Mouse (Mus musculus) naive thymus-derived CD4-positive, alpha-beta T cell, adult 2 months (primary cell): ENCODE data around the gene Tmem19.

ENCODE experiments used
- DNase-seq: peaks from one replicate; pipeline ENCODE4 v3.0.0-alpha.2; 2011; ENCODE audit warnings: low read depth

The Tmem19 gene

GRCm38 (mm10) chr10:115361840-115362622, at the start of gene Tmem19:
TSS of gene Tmem19 (minus strand) at chr10:115362501.
- peak; percentile 97 for DNase-seq

GRCm38 (mm10) chr10:115406393-115406792, 44.1 kb upstream of the Tmem19 start:
- DNase-seq, result peak; percentile 72

DNA sequence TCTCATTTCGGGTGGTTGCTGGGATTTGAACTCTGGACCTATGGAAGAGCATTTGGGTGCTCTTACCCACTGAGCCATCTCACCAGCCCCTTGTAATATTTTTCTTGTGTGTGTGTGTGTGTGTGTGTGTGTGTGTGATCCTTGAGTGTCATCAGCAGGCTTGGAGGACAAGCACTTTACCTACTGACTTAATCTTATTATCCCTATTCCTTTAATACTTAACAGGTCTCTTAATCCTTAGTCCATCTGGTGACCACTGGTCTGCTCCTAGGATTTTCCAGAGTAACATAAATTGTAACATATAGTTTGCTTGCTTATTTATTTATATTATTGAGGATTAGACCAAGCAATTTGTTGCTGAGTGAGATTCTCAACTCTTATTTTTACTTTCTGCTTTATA, 29.6 kb upstream of the Tmem19 start:
- no peak for DNase-seq

DNA sequence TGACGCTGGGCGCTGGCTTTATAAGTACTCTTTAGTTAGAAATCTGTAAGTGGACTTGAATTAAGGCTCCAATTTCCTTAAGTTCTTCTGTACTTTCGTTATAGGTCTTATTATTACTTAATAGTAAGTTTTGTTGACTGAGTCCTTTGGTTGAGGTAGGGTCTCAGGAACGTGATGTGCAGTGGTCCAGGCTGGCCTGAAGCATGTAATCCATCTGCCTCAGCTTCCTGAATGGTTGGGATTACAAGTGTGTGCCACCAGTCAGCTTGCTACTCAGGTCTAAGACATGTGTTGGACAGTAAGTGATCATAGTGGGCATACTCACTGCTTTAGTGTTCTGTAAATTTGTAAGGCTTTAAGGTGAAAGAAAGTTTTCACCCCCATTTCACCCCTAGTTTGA, 28.8 kb upstream of the Tmem19 start:
- DNase-seq, result no peak

- DNase-seq, result no peak
Observed at GRCm38 (mm10) chr10:115387891-115388290, 25.6 kb upstream of the Tmem19 start.

DNA sequence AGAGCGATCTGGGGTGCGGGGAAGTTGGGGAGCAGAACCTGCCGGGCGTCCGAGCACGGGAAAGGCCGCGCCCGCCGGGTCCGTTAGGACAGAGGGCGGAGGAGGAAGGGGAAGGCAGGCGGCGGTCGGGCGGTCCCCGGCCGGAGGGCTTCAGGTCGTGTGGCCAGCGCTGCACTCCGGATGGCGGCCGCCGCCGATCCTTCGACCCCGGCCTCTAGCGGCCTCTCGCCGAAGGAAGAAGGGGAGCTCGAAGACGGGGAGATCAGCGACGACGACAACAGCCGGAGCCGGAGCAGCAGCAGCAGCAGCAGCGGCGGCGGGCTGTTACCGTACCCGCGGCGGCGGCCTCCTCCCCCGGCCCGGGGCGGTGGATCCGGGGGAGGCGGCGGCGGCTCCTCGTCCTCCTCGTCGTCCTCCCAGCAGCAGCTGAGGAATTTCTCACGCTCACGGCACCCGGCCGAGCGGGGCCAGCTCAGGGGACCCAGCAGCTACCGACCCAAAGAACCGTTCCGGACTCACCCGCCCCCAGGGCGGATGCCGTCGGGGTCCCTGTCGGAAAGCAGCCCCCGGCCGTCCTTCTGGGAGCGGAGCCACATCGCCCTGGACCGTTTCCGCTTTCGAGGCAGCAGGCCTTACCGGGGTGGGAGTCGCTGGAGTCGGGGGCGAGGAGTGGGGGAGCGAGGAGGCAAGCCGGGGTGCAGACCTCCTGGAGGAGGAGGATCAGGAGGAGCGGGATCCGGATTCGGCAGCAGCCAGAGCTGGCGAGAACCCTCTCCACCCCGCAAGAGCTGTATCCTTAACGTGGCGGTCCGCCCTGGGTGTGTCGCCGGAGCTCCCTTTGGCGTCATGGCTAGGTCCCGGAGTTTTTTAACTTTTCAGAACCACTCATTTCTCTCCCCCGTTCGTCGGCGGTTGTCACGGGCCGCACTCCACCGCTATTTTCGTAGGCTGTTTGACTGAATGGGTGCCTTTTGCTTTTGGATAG, 23.0 kb upstream of the Tmem19 start:
- DNase-seq, result peak; percentile 70

DNA sequence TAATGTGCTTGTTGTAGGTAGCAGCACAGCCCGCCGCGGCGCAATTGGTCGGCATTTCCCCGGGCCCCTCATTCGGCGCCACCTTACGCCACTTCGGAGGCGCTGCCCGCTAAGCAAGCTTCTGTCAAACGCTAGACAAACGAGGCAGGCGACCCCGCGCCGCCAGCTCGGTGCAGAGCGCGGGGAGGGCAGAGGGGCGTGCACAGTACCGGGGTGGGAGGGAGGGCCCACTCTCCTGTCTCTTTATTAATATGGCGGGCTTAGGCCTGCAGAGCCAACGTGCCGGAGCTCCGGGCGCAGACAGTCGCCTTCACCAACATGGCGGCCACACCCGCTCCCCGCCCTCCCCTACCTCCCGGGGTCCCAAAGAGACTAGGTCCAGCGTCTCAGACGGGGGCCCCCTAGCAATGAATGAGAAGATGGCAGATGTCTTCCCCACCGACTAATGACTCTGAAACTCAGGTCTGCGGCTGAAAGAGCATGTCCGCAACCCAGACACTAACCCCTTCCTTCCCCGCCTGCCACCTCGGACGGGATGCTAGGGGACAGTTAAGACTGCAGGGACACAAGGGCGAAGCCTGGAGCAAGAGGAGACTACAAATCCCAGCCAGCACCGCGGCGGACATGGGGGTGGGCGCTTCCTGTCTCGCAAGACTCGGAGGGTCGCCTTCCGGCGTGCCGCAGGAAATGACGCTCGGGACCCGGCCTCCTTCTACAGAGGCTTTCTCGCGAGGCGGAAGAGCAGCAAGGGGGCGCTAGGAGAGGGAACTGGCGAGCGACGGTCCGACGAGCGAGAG, 22.1 kb upstream of the Tmem19 start, which contains the start of the genes Thap2 and Zfc3h1:
Gene Thap2 (minus strand): TSS at position 223 of the 797 bp plus-strand sequence.
Gene Zfc3h1 (plus strand): TSS at position 739 of the 797 bp plus-strand sequence.
- DNase-seq, result peak; percentile 97

- DNase-seq, result peak; percentile 44
Observed at GRCm38 (mm10) chr10:115383644-115384220, 21.4 kb upstream of the Tmem19 start.

- DNase-seq, result no peak
Observed at GRCm38 (mm10) chr10:115382846-115383643, 20.7 kb upstream of the Tmem19 start.

DNA sequence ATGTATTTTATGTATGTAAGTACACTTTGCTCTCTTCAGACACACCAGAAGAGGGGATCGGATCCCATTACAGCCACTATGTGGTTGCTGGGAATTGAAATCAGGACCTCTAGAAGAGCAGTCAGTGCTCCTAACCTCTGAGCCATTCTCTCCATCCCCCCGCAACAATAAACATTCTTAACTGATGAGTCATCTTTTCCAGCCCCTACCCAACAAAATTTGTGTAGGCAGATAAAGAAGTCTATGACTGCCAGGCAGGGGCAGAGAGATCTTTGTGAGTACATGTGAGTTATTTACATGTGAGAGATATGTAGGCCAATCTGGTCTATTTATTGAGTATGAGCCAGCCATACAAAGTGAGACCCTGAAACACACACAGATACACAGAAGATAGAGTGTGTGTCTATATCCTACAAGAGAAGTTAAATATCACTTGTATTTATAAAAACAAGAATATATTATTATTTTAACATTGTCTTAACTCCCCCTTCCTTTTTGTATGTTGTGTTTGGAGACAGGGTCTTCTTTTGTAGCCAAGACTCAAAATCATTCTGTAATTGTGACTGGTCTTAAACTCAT, 19.3 kb upstream of the Tmem19 start:
- peak; percentile 20 for DNase-seq

- DNase-seq, result peak; percentile 66
Observed at GRCm38 (mm10) chr10:115363151-115363550, 850 bp upstream of the Tmem19 start.

DNA sequence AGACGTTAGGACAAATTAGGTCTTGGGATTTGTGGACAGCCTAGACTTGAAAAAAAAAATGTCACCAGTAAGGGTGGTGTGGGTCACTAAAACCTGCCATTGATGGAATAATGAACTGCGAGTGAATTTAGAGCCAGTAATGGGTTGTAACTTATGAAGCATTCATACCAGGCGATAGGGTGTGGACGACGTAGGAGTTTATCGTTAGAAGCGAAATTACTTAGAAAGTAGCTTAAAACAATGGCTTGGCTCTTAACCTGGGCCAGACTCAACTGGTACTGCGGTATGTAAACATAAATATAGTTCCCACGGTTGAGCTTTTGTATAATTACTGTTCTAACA, 293 bp upstream of the Tmem19 start:
- no peak for DNase-seq

GRCm38 (mm10) chr10:115359066-115359465, 3.2 kb downstream of the Tmem19 start:
- no peak for DNase-seq

- DNase-seq, result no peak
Observed at GRCm38 (mm10) chr10:115358216-115358919, 3.9 kb downstream of the Tmem19 start.

DNA sequence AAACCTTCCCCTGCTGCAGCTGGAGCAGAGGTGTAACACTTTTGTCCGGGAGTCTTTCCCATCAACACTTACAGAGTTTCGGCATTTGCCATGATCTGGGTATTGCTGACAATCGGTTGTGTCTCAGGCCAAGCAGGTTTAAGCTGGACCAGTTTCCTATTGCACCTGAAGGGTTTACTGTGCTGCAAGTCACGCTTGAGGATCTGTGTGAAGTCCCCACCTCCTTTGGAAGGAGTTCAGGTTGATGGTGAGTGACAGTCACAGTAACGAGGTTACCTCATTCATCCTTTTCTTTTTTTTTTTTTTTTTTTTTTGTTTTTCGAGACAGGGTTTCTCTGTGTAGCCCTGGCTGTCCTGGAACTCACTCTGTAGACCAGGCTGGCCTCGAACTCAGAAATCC, 6.2 kb downstream of the Tmem19 start:
- no peak for DNase-seq

GRCm38 (mm10) chr10:115355016-115355415, 7.3 kb downstream of the Tmem19 start:
- no peak for DNase-seq

DNA sequence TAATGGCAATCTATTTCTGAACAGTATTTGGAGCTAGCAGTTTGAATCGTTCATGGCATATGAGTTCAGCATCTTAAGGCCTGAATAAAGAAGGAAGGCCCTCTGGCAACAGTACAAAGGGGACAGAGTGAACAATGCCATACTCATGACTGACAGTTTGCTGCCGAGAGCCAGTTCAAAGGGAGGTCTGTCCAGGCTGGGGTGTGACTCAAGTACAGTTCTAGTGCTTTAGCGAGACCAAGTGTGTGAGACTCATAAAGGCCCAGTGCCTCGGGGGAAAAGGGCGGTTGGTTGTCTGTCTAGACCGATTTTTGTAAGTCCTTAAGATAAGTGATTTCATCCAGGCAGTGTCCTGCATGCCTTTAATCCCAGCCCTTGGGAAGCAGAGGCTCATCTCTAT, 7.7 kb downstream of the Tmem19 start:
- no peak for DNase-seq

- no peak for DNase-seq
Observed at GRCm38 (mm10) chr10:115350810-115351397, 11.4 kb downstream of the Tmem19 start.

- no peak for DNase-seq
Observed at GRCm38 (mm10) chr10:115349509-115349908, 12.8 kb downstream of the Tmem19 start.
